Mouse (Mus musculus): ENCODE measurements around the gene C1qtnf6. TPM values are rescaled to one million over a fixed set of nuclear protein-coding genes. Genes with fewer than 3 reads are reported as not detected.

The C1qtnf6 gene
- total and polyA plus RNA-seq, 3 experiments, result 5.7 to 28.1 (median 6.3) TPM

GRCm38 (mm10) chr15:78505541-78505940, 25.7 kb downstream of the C1qtnf6 start:
- no peaks in the 10 kb centered on the region for H3K79me2 ChIP-seq (replicated peaks; ENCODE audit: control insufficient read depth, extremely low read depth, insufficient read depth, poor library complexity, severe bottlenecking)
- in situ Hi-C loops (cut with MboI; ENCODE audit: low pct_ligation_motif_present, low pct_unique_long_range_greater_than_20kb, low sequenced_read_pairs), result no loop called here
- no peak overlapping the region for H3K4me3 ChIP-seq (replicated peaks in 1 of 3; ENCODE audit: low read depth in 2 of 3, low read length in 2 of 3, poor library complexity in 1 of 3)
- dilution Hi-C loops (cut with MboI; ENCODE audit: extremely low pct_ligation_motif_present, extremely low pct_unique_long_range_greater_than_20kb, low sequenced_read_pairs), result no loop called here
- H3K27ac ChIP-seq (ENCODE audit: insufficient read depth, low read depth), result no peak overlapping the region
- DNase-seq (ENCODE audit: extremely low read depth), result no peak
- H3K9me3 ChIP-seq (replicated peaks; ENCODE audit: low read length), result peaks cover 18% of the 10 kb centered on the region
- H3K27me3 ChIP-seq (replicated peaks), result no peaks in the 10 kb centered on the region
- H3K36me3 ChIP-seq (replicated peaks in 1 of 2; ENCODE audit: control insufficient read depth in 1 of 2, insufficient read depth in 1 of 2, low read length in 1 of 2), result peaks cover 0 to 3% of the 10 kb centered on the region in 2 experiments
- no peak overlapping the region for H3K9ac ChIP-seq (ENCODE audit: insufficient read depth, low read depth)
- TF ChIP-seq POLR2AphosphoS2 (IDR thresholded peaks at IDR 0.05; ENCODE audit: low read depth, low read length) (no peak), KAT2A (IDR thresholded peaks at IDR 0.05; ENCODE audit: insufficient replicate concordance, low read length) (no peak), MAFK (IDR thresholded peaks at IDR 0.05; ENCODE audit: insufficient replicate concordance, low read length) (no peak), HCFC1 (IDR thresholded peaks at IDR 0.05; ENCODE audit: low read depth, low read length) (no peak), ZMIZ1 (IDR thresholded peaks at IDR 0.05; ENCODE audit: low read depth, low read length) (no peak), MXI1 (IDR thresholded peaks at IDR 0.05; ENCODE audit: low read depth, low read length) (no peak), MAX (IDR thresholded peaks at IDR 0.05; ENCODE audit: low read length) (no peak), GABPA (IDR thresholded peaks at IDR 0.05; ENCODE audit: insufficient replicate concordance, low read depth, low read length) (no peak), ZNF384 (IDR thresholded peaks at IDR 0.05; ENCODE audit: low read depth, low read length) (no peak), USF1 (IDR thresholded peaks at IDR 0.05; ENCODE audit: low read depth, low read length) (no peak), TCF12 (IDR thresholded peaks at IDR 0.05; ENCODE audit: low read depth, low read length) (no peak), MAZ (IDR thresholded peaks at IDR 0.05; ENCODE audit: low read depth, low read length) (no peak), CHD2 (IDR thresholded peaks at IDR 0.05; ENCODE audit: low read length) (no peak), CHD1 (IDR thresholded peaks at IDR 0.05; ENCODE audit: low read depth, low read length) (no peak)
- H3K4me1 ChIP-seq (ENCODE audit: control insufficient read depth in 1 of 2, insufficient read depth in 2 of 2), result peaks cover 6 to 28% of the 10 kb centered on the region in 2 experiments
- no peak overlapping the region for H3K4me2 ChIP-seq (ENCODE audit: insufficient read depth, low read depth, poor library complexity, severe bottlenecking)

DNA sequence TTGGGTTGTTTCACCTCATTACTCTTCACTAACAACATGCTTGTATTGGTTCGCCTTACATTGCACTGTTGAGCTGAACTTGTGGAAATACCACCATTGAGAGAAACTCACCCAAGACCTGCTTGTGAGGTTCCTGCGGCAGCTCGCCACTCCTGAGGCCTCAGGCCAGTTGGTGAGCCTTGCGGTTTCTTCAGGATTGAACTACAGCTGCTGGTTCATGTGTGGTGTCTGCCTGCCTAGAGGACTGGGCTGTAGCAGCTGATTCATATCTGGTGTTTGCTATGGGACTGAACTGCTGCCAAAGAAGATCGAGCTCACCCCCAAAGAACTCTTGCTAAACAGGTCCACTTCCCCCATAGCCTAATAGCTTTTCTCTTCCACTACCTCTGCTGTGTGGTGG, 26.4 kb downstream of the C1qtnf6 start:
- Histone ChIP-seq H3K9ac (ENCODE audit: insufficient read depth, low read depth) (no peak overlapping the region), H3K36me3 (replicated peaks in 1 of 2; ENCODE audit: control insufficient read depth in 1 of 2, insufficient read depth in 1 of 2, low read length in 1 of 2) (peaks cover 0 to 3% of the 10 kb centered on the region in 2 experiments), H3K79me2 (replicated peaks; ENCODE audit: control insufficient read depth, extremely low read depth, insufficient read depth, poor library complexity, severe bottlenecking) (no peaks in the 10 kb centered on the region), H3K27ac (ENCODE audit: insufficient read depth, low read depth) (no peak overlapping the region), H3K9me3 (replicated peaks; ENCODE audit: low read length) (peaks cover 20% of the 10 kb centered on the region), H3K27me3 (replicated peaks) (no peaks in the 10 kb centered on the region), H3K4me1 (ENCODE audit: control insufficient read depth in 1 of 2, insufficient read depth in 2 of 2) (peaks cover 2 to 20% of the 10 kb centered on the region in 2 experiments; a peak in 3 of 4 replicates), H3K4me3 (replicated peaks in 1 of 3; ENCODE audit: low read depth in 2 of 3, low read length in 2 of 3, poor library complexity in 1 of 3) (no peak overlapping the region), H3K4me2 (ENCODE audit: insufficient read depth, low read depth, poor library complexity, severe bottlenecking) (no peak overlapping the region)
- TF ChIP-seq GABPA (IDR thresholded peaks at IDR 0.05; ENCODE audit: insufficient replicate concordance, low read depth, low read length), result no peak
- in situ Hi-C loops (cut with MboI; ENCODE audit: low pct_ligation_motif_present, low pct_unique_long_range_greater_than_20kb, low sequenced_read_pairs), result no loop called here
- DNase-seq (ENCODE audit: extremely low read depth), result no peak
- dilution Hi-C loops (cut with MboI; ENCODE audit: extremely low pct_ligation_motif_present, extremely low pct_unique_long_range_greater_than_20kb, low sequenced_read_pairs), result no loop called here

- no peak for TF ChIP-seq MXI1 (IDR thresholded peaks at IDR 0.05; ENCODE audit: low read depth, low read length)
- TF ChIP-seq IRF4 (IDR thresholded peaks at IDR 0.05; ENCODE audit: low read depth, low read length), result no peak
- no peak for TF ChIP-seq ELF1 (IDR thresholded peaks at IDR 0.05; ENCODE audit: low read depth, low read length)
- TF ChIP-seq JUN (IDR thresholded peaks at IDR 0.05; ENCODE audit: insufficient read depth, low read depth, low read length), result no peak
- TF ChIP-seq UBTF (IDR thresholded peaks at IDR 0.05; ENCODE audit: low read depth, low read length), result no peak
- TF ChIP-seq E2F4 (IDR thresholded peaks at IDR 0.05; ENCODE audit: insufficient replicate concordance, low read depth, low read length), result no peak
- TF ChIP-seq MAFK (IDR thresholded peaks at IDR 0.05; ENCODE audit: insufficient replicate concordance, low read length), result no peak
- no peak for TF ChIP-seq POLR2AphosphoS2 (IDR thresholded peaks at IDR 0.05; ENCODE audit: low read depth, low read length)
- in situ Hi-C loops (cut with MboI; ENCODE audit: low pct_ligation_motif_present, low pct_unique_long_range_greater_than_20kb, low sequenced_read_pairs), result no loop called here
- Histone ChIP-seq H3K79me2 (replicated peaks; ENCODE audit: control insufficient read depth, extremely low read depth, insufficient read depth, poor library complexity, severe bottlenecking) (no peaks in the 10 kb centered on the region), H3K4me3 (replicated peaks in 1 of 3; ENCODE audit: low read depth in 2 of 3, low read length in 2 of 3, poor library complexity in 1 of 3) (no peak overlapping the region), H3K36me3 (replicated peaks in 1 of 2; ENCODE audit: control insufficient read depth in 1 of 2, insufficient read depth in 1 of 2, low read length in 1 of 2) (peaks cover 0 to 3% of the 10 kb centered on the region in 2 experiments), H3K27me3 (replicated peaks) (no peaks in the 10 kb centered on the region), H3K9ac (ENCODE audit: insufficient read depth, low read depth) (no peak overlapping the region), H3K9me3 (replicated peaks; ENCODE audit: low read length) (peaks cover 20% of the 10 kb centered on the region), H3K27ac (ENCODE audit: insufficient read depth, low read depth) (no peak overlapping the region), H3K4me2 (ENCODE audit: insufficient read depth, low read depth, poor library complexity, severe bottlenecking) (no peak overlapping the region), H3K4me1 (ENCODE audit: control insufficient read depth in 1 of 2, insufficient read depth in 2 of 2) (peaks cover 0 to 12% of the 10 kb centered on the region in 2 experiments; a peak in 2 of 4 replicates)
- DNase-seq (ENCODE audit: extremely low read depth), result no peak
- dilution Hi-C loops (cut with MboI; ENCODE audit: extremely low pct_ligation_motif_present, extremely low pct_unique_long_range_greater_than_20kb, low sequenced_read_pairs), result no loop called here
Measured at GRCm38 (mm10) chr15:78504013-78504412, 27.2 kb downstream of the C1qtnf6 start.

All from CH12.LX (cell line).